Mouse (Mus musculus) midbrain, postnatal 0 days (tissue): Measurements from ENCODE around the gene Wrb. TPM values are rescaled to one million over a fixed set of nuclear protein-coding genes. Genes with fewer than 3 reads are reported as not detected.
A peak's percentile ranks its signal among the peaks of the same experiment; 100 is the strongest.

Source experiments
- ATAC-seq: fragments of 200-750 bp; cut with Nextera tagmentation; 2 replicates; pipeline ENCODE4 v1.8.0; 2017; ENCODE audit warnings: moderate number of reproducible peaks, mild to moderate bottlenecking, moderate TSS enrichment, moderate library complexity; ENCODE audit not compliant: low FRiP score
- DNase-seq: peaks from one replicate; pipeline ENCODE4 v3.0.0-alpha.2; 2015; ENCODE audit warnings: low spot score
- H3K27ac ChIP-seq: fragments of 300-500 bp; sonication (generic); 2 replicates; pipeline ENCODE4 v1.5.1; 2014; ENCODE audit warnings: low read depth, mild to moderate bottlenecking, low read length, mixed read lengths
- H3K27me3 ChIP-seq: fragments of 300-500 bp; sonication (generic); 2 replicates; pipeline ENCODE4 v1.6.1; 2014; ENCODE audit warnings: low read length, control low read depth, mixed read lengths; ENCODE audit not compliant: insufficient read depth
- H3K36me3 ChIP-seq: fragments of 300-500 bp; sonication (generic); 2 replicates; pipeline ENCODE4 v1.6.1; 2014; ENCODE audit warnings: low read length, control low read depth, mixed read lengths; ENCODE audit not compliant: insufficient read depth
- H3K4me1 ChIP-seq: fragments of 300-500 bp; sonication (generic); 2 replicates; pipeline ENCODE4 v1.6.1; 2014; ENCODE audit warnings: mild to moderate bottlenecking, control low read depth, antibody characterized with exemption, low read length, mixed read lengths; ENCODE audit not compliant: insufficient read depth
- H3K4me2 ChIP-seq: fragments of 300-500 bp; sonication (generic); 2 replicates; pipeline ENCODE4 v1.6.1; 2014; ENCODE audit warnings: low read depth, mild to moderate bottlenecking, low read length, mixed read lengths; ENCODE audit not compliant: poor library complexity, severe bottlenecking
- H3K4me3 ChIP-seq: fragments of 300-500 bp; sonication (generic); 2 replicates; pipeline ENCODE4 v1.5.1; 2014; ENCODE audit warnings: low read depth, mild to moderate bottlenecking, low read length, moderate library complexity
- H3K9ac ChIP-seq: fragments of 300-500 bp; sonication (generic); replicated peaks from 2 replicates; pipeline ENCODE4 v1.6.1; 2014; ENCODE audit warnings: mild to moderate bottlenecking, low read length, moderate library complexity, mixed read lengths; ENCODE audit not compliant: poor library complexity, severe bottlenecking
- H3K9me3 ChIP-seq: fragments of 300-500 bp; sonication (generic); 2 replicates; pipeline ENCODE4 v1.6.1; 2016; ENCODE audit warnings: low read length, control low read depth
- CTCF ChIP-seq: IDR thresholded peaks from 2 replicates; pipeline ENCODE4 v1.5.1; 2016; ENCODE audit warnings: antibody characterized with exemption, mild to moderate bottlenecking
- WGBS: fragments of 180-500 bp; shearing (Covaris S2); extraction: QIAGEN DNeasy Blood & Tissue Kit; methylation state at CpG from one replicate; pipeline ENCODE4 v1.1.7; 2014; 5-methylcytosine and 5-hydroxymethylcytosine counted together
- polyA plus RNA-seq: library from polyadenylated mRNA; unstranded; fragments of >200 nt; fragmentation: Nextera tagmentation; extraction: Ambion mirVana; gene quantifications from 2 replicates; pipeline ENCODE4 v1.2.1, GENCODE M21; 2015
- total RNA-seq: library from RNA; depleted of rRNA; stranded (reverse); fragments of >200 nt; gene quantifications from 2 replicates; pipeline ENCODE4 v1.2.3, GENCODE M21; 2014; rRNA removed

Gene Wrb
- total and polyA plus RNA-seq, 2 experiments from 2014 or later, result 190 to 212 TPM

- WGBS, result 34% methylated on average over 9 of the region's 9 CpGs
- Histone ChIP-seq H3K27me3 (no peaks in the 10 kb centered on the region), H3K4me1 (no peaks in the 10 kb centered on the region), H3K36me3 (no peaks in the 10 kb centered on the region), H3K9me3 (no peaks in the 10 kb centered on the region), H3K4me3 (peak overlapping the region; percentile 15; the same call in 1 of the 2 replicates), H3K27ac (no peak overlapping the region), H3K9ac (no peak overlapping the region), H3K4me2 (peak overlapping the region; percentile 42)
- ATAC-seq (no peak), DNase-seq (no peak)
- no peak for TF ChIP-seq CTCF
Observed at GRCm38 (mm10) chr16:96200702-96201028, 55.5 kb downstream of the Wrb start.

- no peak overlapping the region for H3K4me2 ChIP-seq
- H3K36me3 ChIP-seq, result no peaks in the 10 kb centered on the region
- H3K27me3 ChIP-seq, result no peaks in the 10 kb centered on the region
- no peak overlapping the region for H3K4me3 ChIP-seq
- WGBS, result 86% methylated on average over 11 of the region's 11 CpGs
- H3K9me3 ChIP-seq, result no peaks in the 10 kb centered on the region
- no peak overlapping the region for H3K9ac ChIP-seq
- ATAC-seq, result no peak
- H3K27ac ChIP-seq, result no peak overlapping the region
- TF ChIP-seq CTCF, result no peak
- no peaks in the 10 kb centered on the region for H3K4me1 ChIP-seq
- no peak for DNase-seq
Observed at GRCm38 (mm10) chr16:96201485-96202232, 56.5 kb downstream of the Wrb start.

Other genes with a start within 250 kb of the Wrb start
- 25.4 and 27.3 TPM in 2 replicates for gene Psmg1, start 154.4 kb upstream of the Wrb start, total RNA-seq
- gene Psmg1, start 154.4 kb upstream of the Wrb start, polyA plus RNA-seq, result 50.9 and 53.7 TPM in 2 replicates
- gene Brwd1, start 62.9 kb upstream of the Wrb start, total RNA-seq, result 151 and 186 TPM in 2 replicates
- gene Brwd1, start 62.9 kb upstream of the Wrb start, polyA plus RNA-seq, result 169 and 173 TPM in 2 replicates
- 106 and 119 TPM in 2 replicates for gene Hmgn1, start 17.7 kb upstream of the Wrb start, total RNA-seq
- 184 and 202 TPM in 2 replicates for gene Hmgn1, start 17.7 kb upstream of the Wrb start, polyA plus RNA-seq
- gene Lca5l, start 46.9 kb downstream of the Wrb start, total RNA-seq, result 2.7 and 3.0 TPM in 2 replicates
- 2.3 and 2.4 TPM in 2 replicates for gene Lca5l, start 46.9 kb downstream of the Wrb start, polyA plus RNA-seq
- 2.2 and 2.4 TPM in 2 replicates for gene Sh3bgr, start 55.0 kb downstream of the Wrb start, total RNA-seq
- 5.4 and 6.8 TPM in 2 replicates for gene Sh3bgr, start 55.0 kb downstream of the Wrb start, polyA plus RNA-seq
- 9.0 and 12.1 TPM in 2 replicates for gene B3galt5, start 90.4 kb downstream of the Wrb start, total RNA-seq
- gene B3galt5, start 90.4 kb downstream of the Wrb start, polyA plus RNA-seq, result 5.9 and 6.1 TPM in 2 replicates